Mouse (Mus musculus): Measurements from ENCODE around the gene St7.
A peak's percentile ranks its signal among the peaks of the same experiment; 100 is the strongest.

St7 gene

GRCm38 (mm10) chr6:17763963-17764659, 71.4 kb downstream of the St7 start:
- peak; percentile 89 for ATAC-seq (ENCODE audit: low TSS enrichment)

- ATAC-seq (ENCODE audit: low TSS enrichment), result peak; percentile 17; the same call in 1 of the 2 replicates
Observed at GRCm38 (mm10) chr6:17764660-17764998, 71.9 kb downstream of the St7 start.

- ATAC-seq (ENCODE audit: low TSS enrichment), result 0 out of 2 replicates have a peak, but pooled peaks have one; percentile 42
Observed at GRCm38 (mm10) chr6:17769972-17770644, 77.4 kb downstream of the St7 start.

DNA sequence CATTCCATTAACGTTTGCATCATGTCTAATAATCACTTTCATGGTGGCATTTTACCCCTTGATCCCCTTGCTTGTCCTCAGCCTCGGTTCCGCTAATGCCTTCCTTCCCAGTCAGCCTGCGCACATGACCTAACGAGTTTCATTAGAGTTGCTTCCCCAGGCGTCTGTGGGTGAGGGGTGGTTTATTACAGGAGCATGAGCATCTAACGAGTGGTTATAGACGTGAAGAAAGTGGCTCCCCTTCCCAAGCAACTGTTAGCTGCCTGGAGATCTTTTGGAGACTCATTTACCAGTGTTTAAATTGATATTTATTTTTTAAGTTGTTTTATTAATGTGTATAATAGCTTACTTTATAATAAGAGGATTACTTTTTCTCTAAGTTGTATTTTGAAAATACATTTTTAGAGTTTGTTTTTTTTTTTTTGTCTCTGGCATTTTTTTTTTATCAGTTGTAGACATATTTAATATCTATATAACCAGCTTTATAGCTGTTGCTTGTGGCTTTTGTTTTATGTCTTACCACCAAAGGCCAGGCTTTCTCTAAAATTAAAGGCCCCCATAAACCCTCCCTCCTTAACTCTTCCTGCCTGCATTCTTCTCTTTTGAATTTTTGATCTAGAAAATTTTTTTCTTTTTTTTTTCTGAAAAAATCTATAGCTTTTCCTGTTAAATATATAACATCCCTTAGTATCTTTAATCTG, 78.1 kb downstream of the St7 start:
- no peak for ATAC-seq (ENCODE audit: low TSS enrichment)

DNA sequence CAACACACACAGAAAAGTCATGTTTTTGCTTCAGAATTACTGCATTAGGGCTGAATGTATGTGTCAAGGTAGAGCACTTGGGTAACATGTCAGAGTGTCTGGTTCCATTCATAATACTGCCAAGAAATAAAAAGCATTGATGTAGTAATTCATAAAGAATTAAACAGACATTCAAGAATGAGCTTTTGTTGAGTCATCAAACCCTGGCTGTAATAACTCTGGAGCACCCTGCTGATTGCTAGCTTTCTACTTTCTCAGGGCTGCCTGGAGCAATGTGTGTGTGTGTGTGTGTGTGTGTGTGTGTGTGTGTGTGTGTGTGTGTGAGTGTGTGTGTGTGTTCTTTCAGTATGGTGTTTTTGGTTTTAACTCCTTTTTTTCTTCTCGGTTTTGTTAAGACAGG, 78.7 kb downstream of the St7 start:
- no peak for ATAC-seq (ENCODE audit: low TSS enrichment)

DNA sequence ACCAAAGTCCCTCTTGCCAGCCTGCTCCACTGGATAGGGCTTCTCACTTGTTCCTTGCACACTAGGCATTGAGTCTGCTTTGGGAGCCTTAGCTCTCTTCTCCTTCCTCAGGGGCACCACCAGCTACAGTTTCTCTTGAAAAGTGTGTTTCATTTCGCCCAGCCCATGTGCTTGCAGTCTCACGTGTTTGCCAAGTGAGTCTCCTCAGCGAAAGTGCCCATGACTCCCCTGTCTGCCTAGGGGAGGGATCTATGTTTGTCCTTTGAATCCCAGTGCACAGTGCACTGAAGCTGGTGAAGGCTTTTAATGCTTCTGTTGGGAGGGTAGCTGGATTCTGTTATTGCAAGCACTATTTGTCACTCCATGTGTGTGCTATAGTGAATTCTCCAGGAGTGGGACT, 79.8 kb downstream of the St7 start:
- ATAC-seq (ENCODE audit: low TSS enrichment), result peak; percentile 44; the same call in 1 of the 2 replicates

DNA sequence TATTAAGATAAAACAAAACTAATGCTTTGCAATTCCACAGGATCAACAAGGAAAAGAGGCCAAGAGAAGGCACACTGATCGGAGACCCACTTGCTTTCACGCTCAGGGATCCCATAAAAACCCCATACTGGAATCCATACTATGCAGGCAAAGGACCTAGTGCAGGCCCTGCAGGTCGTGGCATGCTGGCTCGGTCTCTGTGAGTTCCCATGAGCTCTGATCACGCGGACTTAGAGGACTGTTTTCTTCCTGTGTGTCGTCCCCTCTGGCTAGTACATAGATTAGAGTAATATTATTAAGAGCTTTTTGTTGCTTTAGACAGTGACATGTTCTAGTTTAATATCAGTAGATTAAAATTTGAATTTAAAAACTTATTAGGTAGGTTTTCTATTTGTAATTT, 83.3 kb downstream of the St7 start:
- no peak for ATAC-seq (ENCODE audit: low TSS enrichment)

- no peak for ATAC-seq (ENCODE audit: low TSS enrichment)
Observed at GRCm38 (mm10) chr6:17777018-17777799, 84.5 kb downstream of the St7 start.

DNA sequence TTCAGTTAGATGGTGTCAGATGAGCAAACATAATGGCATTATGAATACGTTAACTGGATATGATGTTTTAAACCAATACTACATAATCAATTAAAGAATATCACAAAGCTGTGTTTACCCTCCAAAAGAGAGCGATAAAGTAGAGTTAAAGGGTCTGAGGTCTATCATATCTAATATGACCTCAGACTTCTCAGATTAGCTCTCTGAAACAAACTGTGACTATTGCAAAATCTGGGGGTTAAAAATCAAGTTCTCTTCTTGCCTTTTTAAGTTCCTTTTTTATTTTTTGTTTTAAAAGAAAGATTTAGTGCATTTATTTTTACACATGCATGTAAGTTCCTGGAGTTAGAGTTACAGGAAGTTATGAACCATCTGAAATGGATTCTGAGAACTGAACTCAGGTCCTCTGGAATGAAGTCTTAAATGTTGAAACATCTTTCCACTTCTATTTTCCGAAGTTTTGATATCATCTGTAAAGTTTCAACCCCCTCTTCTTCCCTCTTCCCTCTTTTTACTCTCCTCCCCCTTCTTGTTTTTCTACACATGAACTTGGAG, 86.0 kb downstream of the St7 start:
- no peak for ATAC-seq (ENCODE audit: low TSS enrichment)

- no peak for ATAC-seq (ENCODE audit: low TSS enrichment)
Observed at GRCm38 (mm10) chr6:17783511-17783910, 90.8 kb downstream of the St7 start.

DNA sequence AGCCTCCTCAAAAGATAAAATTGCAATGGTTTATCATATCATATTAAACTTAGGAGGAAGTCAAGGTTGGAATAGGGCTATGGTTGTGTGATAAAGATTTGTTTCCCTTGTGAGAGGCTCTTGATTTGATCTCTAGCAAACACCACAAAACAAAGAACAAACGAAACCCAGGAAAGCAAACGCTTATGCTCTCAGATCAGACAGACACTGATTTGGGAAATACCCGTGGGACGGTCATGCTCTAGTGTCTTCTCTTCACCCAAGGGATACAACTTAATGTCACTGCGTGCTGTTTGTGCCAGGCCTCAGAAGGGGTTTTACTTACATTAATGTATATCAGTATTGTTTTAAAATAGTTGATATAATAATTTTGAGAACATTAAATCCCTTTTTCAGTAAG, 91.8 kb downstream of the St7 start:
- no peak; the same call in 1 of the 2 replicates for ATAC-seq (ENCODE audit: low TSS enrichment)

GRCm38 (mm10) chr6:17785248-17785647, 92.5 kb downstream of the St7 start:
- no peak for ATAC-seq (ENCODE audit: low TSS enrichment)

GRCm38 (mm10) chr6:17787810-17788209, 95.1 kb downstream of the St7 start:
- ATAC-seq (ENCODE audit: low TSS enrichment), result no peak

DNA sequence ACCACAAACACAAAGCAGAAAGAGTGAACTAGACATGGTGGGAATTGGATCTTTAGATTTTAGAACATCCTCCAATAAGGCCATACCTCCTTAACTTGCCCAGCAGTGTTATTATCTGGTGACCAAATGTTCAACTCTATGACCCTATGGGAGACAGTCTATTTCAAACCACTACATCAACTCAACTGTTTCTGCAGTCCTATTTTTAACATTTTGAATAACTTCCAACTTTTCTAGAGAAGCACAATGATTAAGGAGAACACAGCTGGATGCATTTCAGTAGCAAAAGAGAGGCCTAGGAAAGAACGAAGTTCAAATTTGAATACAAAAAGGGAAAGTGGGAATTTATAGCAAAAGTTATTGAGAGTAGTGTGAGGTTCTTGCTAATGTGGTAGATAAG, 97.5 kb downstream of the St7 start:
- ATAC-seq (ENCODE audit: low TSS enrichment), result no peak

- ATAC-seq (ENCODE audit: low TSS enrichment), result 0 out of 2 replicates have a peak, but pooled peaks have one; percentile 5
Observed at GRCm38 (mm10) chr6:17793471-17793870, 100.7 kb downstream of the St7 start.

DNA sequence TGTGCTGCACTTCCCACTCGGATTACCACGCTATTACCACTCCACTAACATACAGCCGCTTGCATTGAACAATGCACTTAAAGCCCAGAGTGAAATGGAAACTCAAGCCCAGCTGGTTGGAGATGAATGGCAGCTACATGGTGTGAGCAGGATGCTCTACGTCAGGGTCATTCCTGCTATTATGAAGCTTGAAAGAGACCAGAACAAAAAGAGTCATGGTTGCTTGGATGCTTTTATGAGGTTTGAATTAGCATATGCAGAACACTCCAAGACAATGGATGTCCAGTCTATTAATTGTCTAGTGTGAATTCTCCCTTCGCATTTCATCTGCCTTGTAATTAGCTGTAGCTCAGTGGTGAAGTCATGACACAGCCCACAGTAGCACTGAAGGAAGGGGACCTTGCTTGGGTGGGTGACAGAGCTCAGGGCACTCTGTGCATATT, 104.6 kb downstream of the St7 start:
- no peak; the same call in none of the 2 replicates for ATAC-seq (ENCODE audit: low TSS enrichment)

- ATAC-seq (ENCODE audit: low TSS enrichment), result no peak
Observed at GRCm38 (mm10) chr6:17800694-17801093, 108.0 kb downstream of the St7 start.

- no peak for ATAC-seq (ENCODE audit: low TSS enrichment)
Observed at GRCm38 (mm10) chr6:17804468-17804867, 111.7 kb downstream of the St7 start.

- ATAC-seq (ENCODE audit: low TSS enrichment), result no peak
Observed at GRCm38 (mm10) chr6:17806569-17806968, 113.8 kb downstream of the St7 start.

DNA sequence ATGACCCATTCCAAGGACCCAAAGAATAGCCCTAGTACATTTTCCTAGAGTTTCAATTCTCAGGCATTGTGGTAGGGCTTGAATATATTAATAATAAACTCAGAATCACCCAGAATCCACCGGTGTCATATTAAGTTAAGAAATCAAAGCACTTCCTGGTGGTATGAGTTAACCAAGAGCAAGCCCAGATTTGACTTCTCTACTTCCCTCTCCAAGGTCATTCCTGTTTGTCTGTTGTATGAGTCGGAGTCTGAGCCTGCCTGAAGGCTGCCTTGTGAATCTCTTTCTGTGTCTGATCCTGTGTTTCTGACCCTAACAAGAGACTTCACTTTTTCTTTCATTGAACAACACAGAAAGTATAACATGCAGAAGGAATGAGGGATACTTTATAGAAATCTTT, 118.3 kb downstream of the St7 start:
- ATAC-seq (ENCODE audit: low TSS enrichment), result no peak

- no peak for ATAC-seq (ENCODE audit: low TSS enrichment)
Observed at GRCm38 (mm10) chr6:17811531-17811930, 118.8 kb downstream of the St7 start.

Measured in frontal cortex, adult (tissue).